Mouse (Mus musculus): ENCODE data around the gene Prol1. TPM values are rescaled to one million over a fixed set of nuclear protein-coding genes. Genes with fewer than 3 reads are reported as not detected.
"Not testable (repeated sequence)": the region's sequence is repeated elsewhere in the genome, so short reads cannot be mapped to it uniquely, and the experiment has no call there.

Gene Prol1
- not detected in 2 replicates for polyA plus RNA-seq (2015; fragmentation: Nextera tagmentation; extraction: Ambion mirVana)

GRCm38 (mm10) chr5:88317012-88317411 is at the start of gene Prol1:
TSS of gene Prol1 (plus strand) at chr5:88317312.
- no peak within 1 kb of the TSS for H3K9ac ChIP-seq (ENCODE audit: low read depth, low read length)
- H3K27ac ChIP-seq (ENCODE audit: low read depth, low read length), result no peak within 1 kb of the TSS
- H3K4me2 ChIP-seq (replicated peaks; ENCODE audit: low read depth), result no peak within 1 kb of the TSS
- H3K9me3 ChIP-seq (ENCODE audit: control insufficient read depth), result no peaks in the 10 kb centered on the region
- no peak for TF ChIP-seq CTCF (IDR thresholded peaks at IDR 0.05; ENCODE audit: low read depth)
- no peak within 1 kb of the TSS for H3K4me3 ChIP-seq (ENCODE audit: low read depth, low read length)
- H3K27me3 ChIP-seq (replicated peaks; ENCODE audit: control insufficient read depth, insufficient read depth, low read length), result no peaks in the 10 kb centered on the region
- 83% methylated on average over 1 of the region's 1 CpGs for WGBS
- no peaks in the 10 kb centered on the region for H3K4me1 ChIP-seq (replicated peaks; ENCODE audit: control insufficient read depth, insufficient read depth, low read length)
- no peaks in the 10 kb centered on the region for H3K36me3 ChIP-seq (ENCODE audit: control insufficient read depth, insufficient read depth)
- no peak for ATAC-seq

GRCm38 (mm10) chr5:88268619-88269018 is 48.5 kb upstream of the Prol1 start, which contains the start of gene Gm7714:
TSS of gene Gm7714 (plus strand) at chr5:88268919.
- no peaks in the 10 kb centered on the region for H3K27me3 ChIP-seq (replicated peaks; ENCODE audit: control insufficient read depth, insufficient read depth, low read length)
- no peak for TF ChIP-seq CTCF (IDR thresholded peaks at IDR 0.05; ENCODE audit: low read depth)
- no peak within 1 kb of the TSS for H3K9ac ChIP-seq (ENCODE audit: low read depth, low read length)
- no peaks in the 10 kb centered on the region for H3K36me3 ChIP-seq (ENCODE audit: control insufficient read depth, insufficient read depth)
- WGBS, result 81% methylated on average over 1 of the region's 1 CpGs
- H3K4me3 ChIP-seq (ENCODE audit: low read depth, low read length), result no peak within 1 kb of the TSS
- H3K4me2 ChIP-seq (replicated peaks; ENCODE audit: low read depth), result no peak within 1 kb of the TSS
- H3K9me3 ChIP-seq (ENCODE audit: control insufficient read depth), result no peaks in the 10 kb centered on the region
- no peaks in the 10 kb centered on the region for H3K4me1 ChIP-seq (replicated peaks; ENCODE audit: control insufficient read depth, insufficient read depth, low read length)
- H3K27ac ChIP-seq (ENCODE audit: low read depth, low read length), result no peak within 1 kb of the TSS
- ATAC-seq, result no peak

- H3K9me3 ChIP-seq (ENCODE audit: control insufficient read depth); H3K9ac ChIP-seq (ENCODE audit: low read depth, low read length); H3K4me1 ChIP-seq (replicated peaks; ENCODE audit: control insufficient read depth, insufficient read depth, low read length); ATAC-seq; H3K4me3 ChIP-seq (ENCODE audit: low read depth, low read length); H3K27me3 ChIP-seq (replicated peaks; ENCODE audit: control insufficient read depth, insufficient read depth, low read length); H3K4me2 ChIP-seq (replicated peaks; ENCODE audit: low read depth); H3K27ac ChIP-seq (ENCODE audit: low read depth, low read length); H3K36me3 ChIP-seq (ENCODE audit: control insufficient read depth, insufficient read depth): not testable (repeated sequence)
- 68% methylated on average over 3 of the region's 3 CpGs for WGBS
Measured at GRCm38 (mm10) chr5:88311307-88311706, 5.8 kb upstream of the Prol1 start.

- ATAC-seq; H3K4me1 ChIP-seq (replicated peaks; ENCODE audit: control insufficient read depth, insufficient read depth, low read length): not testable (repeated sequence)
- 59% methylated on average over 2 of the region's 2 CpGs for WGBS
Measured at GRCm38 (mm10) chr5:88348533-88348932, 31.4 kb downstream of the Prol1 start.

GRCm38 (mm10) chr5:88364768-88365167 is 47.7 kb downstream of the Prol1 start:
- Histone ChIP-seq H3K4me3 (ENCODE audit: low read depth, low read length) (no peak overlapping the region), H3K27me3 (replicated peaks; ENCODE audit: control insufficient read depth, insufficient read depth, low read length) (no peaks in the 10 kb centered on the region), H3K27ac (ENCODE audit: low read depth, low read length) (no peak overlapping the region), H3K9ac (ENCODE audit: low read depth, low read length) (no peak overlapping the region), H3K4me1 (replicated peaks; ENCODE audit: control insufficient read depth, insufficient read depth, low read length) (no peaks in the 10 kb centered on the region), H3K9me3 (ENCODE audit: control insufficient read depth) (no peaks in the 10 kb centered on the region), H3K36me3 (ENCODE audit: control insufficient read depth, insufficient read depth) (no peaks in the 10 kb centered on the region), H3K4me2 (replicated peaks; ENCODE audit: low read depth) (no peak overlapping the region)
- ATAC-seq, result no peak
- 8% methylated on average over 5 of the region's 5 CpGs for WGBS
- peak; percentile 80 for TF ChIP-seq CTCF (IDR thresholded peaks at IDR 0.05; ENCODE audit: low read depth)

More at GRCm38 (mm10) chr5:88348533-88348932, 31.4 kb downstream of the Prol1 start:
- not testable (repeated sequence) for H3K36me3 ChIP-seq (ENCODE audit: control insufficient read depth, insufficient read depth); H3K27ac ChIP-seq (ENCODE audit: low read depth, low read length); H3K9ac ChIP-seq (ENCODE audit: low read depth, low read length); H3K4me2 ChIP-seq (replicated peaks; ENCODE audit: low read depth); H3K9me3 ChIP-seq (ENCODE audit: control insufficient read depth); H3K4me3 ChIP-seq (ENCODE audit: low read depth, low read length); H3K27me3 ChIP-seq (replicated peaks; ENCODE audit: control insufficient read depth, insufficient read depth, low read length)

- H3K4me3 ChIP-seq (ENCODE audit: low read depth, low read length), result no peak overlapping the region
Measured at GRCm38 (mm10) chr5:88366886-88367285, 49.8 kb downstream of the Prol1 start.

More at GRCm38 (mm10) chr5:88366886-88367285, 49.8 kb downstream of the Prol1 start:
- Histone ChIP-seq H3K27me3 (replicated peaks; ENCODE audit: control insufficient read depth, insufficient read depth, low read length) (no peaks in the 10 kb centered on the region), H3K9me3 (ENCODE audit: control insufficient read depth) (no peaks in the 10 kb centered on the region), H3K4me1 (replicated peaks; ENCODE audit: control insufficient read depth, insufficient read depth, low read length) (no peaks in the 10 kb centered on the region), H3K27ac (ENCODE audit: low read depth, low read length) (no peak overlapping the region), H3K36me3 (ENCODE audit: control insufficient read depth, insufficient read depth) (no peaks in the 10 kb centered on the region), H3K9ac (ENCODE audit: low read depth, low read length) (no peak overlapping the region), H3K4me2 (replicated peaks; ENCODE audit: low read depth) (no peak overlapping the region)
- TF ChIP-seq CTCF (IDR thresholded peaks at IDR 0.05; ENCODE audit: low read depth), result no peak
- ATAC-seq, result peak; percentile 73
- 31% methylated on average over 1 of the region's 1 CpGs for WGBS
